Mouse (Mus musculus) bone marrow macrophage, adult 2 months (primary cell): ENCODE measurements around the gene Csf2rb.

Source experiments
- CTCF ChIP-seq: IDR thresholded peaks from 2 replicates; pipeline ENCODE4 v1.5.1; 2012; ENCODE audit warnings: low read depth, mild to moderate bottlenecking, low read length, moderate library complexity
- POLR2A ChIP-seq: IDR thresholded peaks from 2 replicates; pipeline ENCODE4 v1.6.1; 2012; ENCODE audit warnings: mild to moderate bottlenecking, low read depth, low read length, borderline replicate concordance

GRCm38 (mm10) chr15:78323366-78323765 lies 2.2 kb upstream of the Csf2rb start:
- TF ChIP-seq POLR2A: no peak
- TF ChIP-seq CTCF: no peak
